Mouse (Mus musculus) layer of hippocampus, postnatal 25 days (tissue): Measurements from ENCODE around the gene Dnajb12. TPM values are rescaled to one million over a fixed set of nuclear protein-coding genes. Genes with fewer than 3 reads are reported as not detected.

Experiments
- DNase-seq, 2 experiments: peaks; one replicate each; pipeline ENCODE4 v3.0.0; 2022; ENCODE audit warnings: mixed read lengths in 2 of 2, low spot score in 1 of 2; ENCODE audit errors: extremely low spot score in 1 of 2
- total RNA-seq, 2 experiments: library from RNA; stranded (reverse); gene quantifications; 2 replicates each; pipeline ENCODE4 v1.2.3; 2021

Dnajb12 gene
- total RNA-seq, 2 experiments from 2014 or later: 53.3 to 54.0 TPM

- DNase-seq: no peak
Observed at GRCm38 (mm10) chr10:59945416-59945815, 66.1 kb downstream of the Dnajb12 start.

- DNase-seq: no peak
Observed at GRCm38 (mm10) chr10:59946362-59946761, 67.0 kb downstream of the Dnajb12 start.

GRCm38 (mm10) chr10:59947296-59948073, 68.1 kb downstream of the Dnajb12 start:
- no peak for DNase-seq

- DNase-seq: no peak
Observed at GRCm38 (mm10) chr10:59948363-59949254, 69.3 kb downstream of the Dnajb12 start.

Other genes starting within 250 kb of the Dnajb12 start
- gene Micu1, start 177.1 kb upstream of the Dnajb12 start, total RNA-seq: 10 to 100 TPM; 94.0 to 99.5 TPM
- 10 to 100 TPM; 77.1 to 100.0 TPM for gene Ddit4, start 72.3 kb downstream of the Dnajb12 start, total RNA-seq
- gene Ascc1, start 123.2 kb downstream of the Dnajb12 start, total RNA-seq: 10 to 100 TPM; 16.7 to 18.1 TPM
- 10 to 100 TPM; 59.3 to 77.3 TPM for gene Anapc16, start 123.6 kb downstream of the Dnajb12 start, total RNA-seq
- 100 to 1,000 TPM; 509 to 518 TPM for gene Spock2, start 226.7 kb downstream of the Dnajb12 start, total RNA-seq